In the genomic region with DNA sequence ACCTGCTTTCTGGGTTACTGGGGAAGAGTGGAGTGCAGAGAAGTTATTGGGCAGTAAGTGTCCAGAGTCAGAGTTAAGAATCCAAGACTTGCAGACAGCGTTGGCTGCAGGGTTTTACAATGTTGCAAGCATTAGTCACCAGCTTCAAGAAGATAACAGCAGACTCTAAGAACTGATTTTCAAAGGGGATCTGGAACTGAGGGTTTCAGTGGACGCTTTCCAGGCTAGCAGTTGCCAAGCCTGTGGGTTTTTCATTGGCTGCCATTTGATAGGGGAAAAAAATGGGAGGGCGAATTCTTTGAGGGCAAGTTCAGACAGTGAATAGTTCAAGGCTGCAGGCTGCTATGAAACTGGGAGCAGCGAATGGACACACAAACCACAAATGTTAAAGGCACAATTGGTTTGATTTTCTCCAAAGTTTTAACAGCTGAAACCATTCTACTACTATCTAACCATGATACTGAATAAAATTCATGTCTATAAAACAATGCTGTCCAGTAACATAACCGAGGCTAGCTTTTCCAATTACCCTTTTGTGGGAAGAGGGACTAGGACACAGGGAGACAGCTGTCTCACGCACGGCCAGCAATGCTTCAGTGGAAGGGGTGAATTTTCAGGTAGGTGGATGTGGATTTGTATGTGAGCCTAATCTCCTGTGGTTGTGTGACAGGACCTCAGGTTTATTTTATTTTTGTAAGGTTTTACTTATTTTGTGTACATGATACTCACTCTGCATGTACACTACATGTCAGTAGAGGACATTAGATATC, we compare ENCODE assay signal across 8 mouse cellular contexts.
DNase-seq lines count a peak whose midpoint lies in the region; ATAC-seq and TF ChIP-seq lines count a peak whose summit lies in the region.

No protein-coding gene starts in this region.

- H3K27ac ChIP-seq in kidney, adult 2 months (ENCODE audit: insufficient read depth, low read depth, low read length): no peak overlapping the region
- no peak overlapping the region for H3K27ac ChIP-seq in kidney, embryonic 14.5 days (ENCODE audit: low read depth, low read length)
- H3K27ac ChIP-seq in kidney, embryonic 16.5 days (ENCODE audit: low read length): peak overlapping the region; percentile 60; the same call in 1 of the 2 replicates
- H3K27ac ChIP-seq in stomach, postnatal 0 days (replicated peaks): peak overlapping the region; percentile 63; the same call in 1 of the 2 replicates

- no peak for ATAC-seq in kidney, embryonic 14.5 days (ENCODE audit: low FRiP score, low TSS enrichment)
- no peak for ATAC-seq in kidney, embryonic 16.5 days (ENCODE audit: low FRiP score, low TSS enrichment)
- ATAC-seq in stomach, postnatal 0 days (ENCODE audit: low FRiP score, low TSS enrichment): 0 out of 2 replicates have a peak, but pooled peaks have one; percentile 61

- no peak overlapping the region for H3K4me2 ChIP-seq in kidney, embryonic 14.5 days (replicated peaks; ENCODE audit: low read depth, low read length)
- no peak overlapping the region for H3K4me2 ChIP-seq in kidney, embryonic 16.5 days (replicated peaks; ENCODE audit: low read depth, low read length)
- no peak overlapping the region; the same call in 1 of the 2 replicates for H3K4me2 ChIP-seq in stomach, postnatal 0 days (replicated peaks; ENCODE audit: low read depth)

- H3K4me1 ChIP-seq in kidney, adult 2 months (ENCODE audit: control insufficient read depth, insufficient read depth, low read length): no peaks in the 10 kb centered on the region
- 0 out of 2 replicates have a peak, but pooled peaks cover 5% of the 10 kb centered on the region for H3K4me1 ChIP-seq in kidney, embryonic 14.5 days (ENCODE audit: control insufficient read depth, insufficient read depth, low read length)
- peaks cover 10% of the 10 kb centered on the region for H3K4me1 ChIP-seq in kidney, embryonic 16.5 days (ENCODE audit: insufficient read depth, low read length)
- H3K4me1 ChIP-seq in stomach, postnatal 0 days (replicated peaks; ENCODE audit: control insufficient read depth, insufficient read depth): peaks cover 3% of the 10 kb centered on the region; the same call in 1 of the 2 replicates

- peak; percentile 50 for DNase-seq in kidney, adult 2 months
- DNase-seq in heart, adult 11 months: peak; percentile 97
- DNase-seq in stomach, postnatal 0 days (ENCODE audit: low spot score): peak; percentile 29
- no peak for DNase-seq in c-Kit-positive CD71-positive TER-119-positive erythroid progenitor cells, embryonic 14.5 days (ENCODE audit: low spot score)
- DNase-seq in left cerebral cortex, adult 8-10 months (ENCODE audit: low spot score in 2 of 2): no peak
- no peak for DNase-seq in thymus, postnatal 36 days

- H3K9ac ChIP-seq in kidney, embryonic 14.5 days (ENCODE audit: low read depth, low read length): no peak overlapping the region
- H3K9ac ChIP-seq in kidney, embryonic 16.5 days (replicated peaks; ENCODE audit: low read length): no peak overlapping the region
- no peak overlapping the region for H3K9ac ChIP-seq in stomach, postnatal 0 days (ENCODE audit: low read length)

- H3K36me3 ChIP-seq in kidney, adult 2 months (ENCODE audit: control insufficient read depth, insufficient read depth, low read length): no peaks in the 10 kb centered on the region
- H3K36me3 ChIP-seq in kidney, embryonic 14.5 days (ENCODE audit: control insufficient read depth, insufficient read depth, low read length): no peaks in the 10 kb centered on the region
- H3K36me3 ChIP-seq in kidney, embryonic 16.5 days (ENCODE audit: insufficient read depth, low read length): no peaks in the 10 kb centered on the region
- no peaks in the 10 kb centered on the region for H3K36me3 ChIP-seq in stomach, postnatal 0 days (ENCODE audit: control insufficient read depth, insufficient read depth, low read length)

- TF ChIP-seq EP300 in stomach, postnatal 0 days (optimal IDR thresholded peaks at IDR 0.05): no peak

- no peaks in the 10 kb centered on the region for H3K27me3 ChIP-seq in kidney, adult 2 months (replicated peaks; ENCODE audit: control insufficient read depth, insufficient read depth, low read length)
- no peaks in the 10 kb centered on the region for H3K27me3 ChIP-seq in kidney, embryonic 14.5 days (ENCODE audit: control insufficient read depth, insufficient read depth, low read length)
- no peaks in the 10 kb centered on the region for H3K27me3 ChIP-seq in kidney, embryonic 16.5 days (ENCODE audit: insufficient read depth, low read length)
- H3K27me3 ChIP-seq in stomach, postnatal 0 days (ENCODE audit: control insufficient read depth, insufficient read depth, low read length): no peaks in the 10 kb centered on the region

- no peaks in the 10 kb centered on the region for H3K9me3 ChIP-seq in kidney, embryonic 14.5 days (ENCODE audit: control insufficient read depth, low read length)
- no peaks in the 10 kb centered on the region for H3K9me3 ChIP-seq in kidney, embryonic 16.5 days (ENCODE audit: low read length)
- no peaks in the 10 kb centered on the region for H3K9me3 ChIP-seq in stomach, postnatal 0 days (ENCODE audit: control insufficient read depth, low read length)

- no peak for TF ChIP-seq POLR2A in kidney, adult 2 months (IDR thresholded peaks at IDR 0.05; ENCODE audit: low read depth, low read length)

- no peak for TF ChIP-seq CTCF in kidney, adult 2 months (conservative IDR thresholded peaks at IDR 0.05; ENCODE audit: insufficient read depth, insufficient read length, low read depth, low read length)
- TF ChIP-seq CTCF in stomach, postnatal 0 days (IDR thresholded peaks at IDR 0.05; ENCODE audit: low read depth): no peak

- WGBS in kidney, adult 2 months: 75% methylated on average over 7 of the region's 7 CpGs
- WGBS in kidney, embryonic 14.5 days: 75% methylated on average over 7 of the region's 7 CpGs
- 63% methylated on average over 7 of the region's 7 CpGs for WGBS in kidney, embryonic 16.5 days
- 45% methylated on average over 7 of the region's 7 CpGs for WGBS in stomach, postnatal 0 days

- H3K4me3 ChIP-seq in kidney, adult 2 months (ENCODE audit: insufficient read depth, low read depth, low read length): no peak overlapping the region
- H3K4me3 ChIP-seq in kidney, embryonic 14.5 days (ENCODE audit: low read length): no peak overlapping the region
- no peak overlapping the region for H3K4me3 ChIP-seq in kidney, embryonic 16.5 days (ENCODE audit: low read length)
- H3K4me3 ChIP-seq in stomach, postnatal 0 days (ENCODE audit: low read depth, low read length): no peak overlapping the region

Comparison
In these comparisons a context has a peak if more than half of its experiments do, and no peak if none do; other contexts are left out.
1. H3K27ac ChIP-seq: peak in kidney, embryonic 16.5 days (single experiment) and stomach, postnatal 0 days (single experiment); none in kidney, adult 2 months (single experiment) and kidney, embryonic 14.5 days (single experiment).
2. DNase-seq: peak in kidney, adult 2 months (single experiment), heart, adult 11 months (single experiment) and stomach, postnatal 0 days (single experiment); none in c-Kit-positive CD71-positive TER-119-positive erythroid progenitor cells, embryonic 14.5 days (single experiment), left cerebral cortex, adult 8-10 months (0 of 2) and thymus, postnatal 36 days (0 of 2).